Mouse (Mus musculus) CH12.LX (cell line): ENCODE results near the gene Elob. TPM values are rescaled to one million over a fixed set of nuclear protein-coding genes. Genes with fewer than 3 reads are reported as not detected.

Source experiments
- DNase-seq: peaks from one replicate; pipeline ENCODE4 v3.0.0-alpha.2; 2013; ENCODE audit errors: extremely low read depth
- H3K27ac ChIP-seq: 2 replicates; pipeline ENCODE4 v1.5.1; 2012; ENCODE audit warnings: low read depth, mild to moderate bottlenecking, control low read depth, moderate library complexity; ENCODE audit not compliant: insufficient read depth
- H3K27me3 ChIP-seq: replicated peaks from 2 replicates; pipeline ENCODE3; 2012; ENCODE audit warnings: inconsistent platforms
- H3K36me3 ChIP-seq, 2 experiments: replicated peaks in 1 of 2; 2 replicates each; pipeline versions ENCODE3 to v1.6.1; 2012; ENCODE audit warnings: inconsistent platforms in 1 of 2, low read length in 1 of 2, mild to moderate bottlenecking in 1 of 2, mixed read lengths in 1 of 2, moderate library complexity in 1 of 2; ENCODE audit not compliant: control insufficient read depth in 1 of 2, insufficient read depth in 1 of 2
- H3K4me1 ChIP-seq, 2 experiments: 2 replicates each; pipeline ENCODE4 v1.6.1; 2012; ENCODE audit warnings: inconsistent platforms in 1 of 2, moderate library complexity in 1 of 2; ENCODE audit not compliant: insufficient read depth in 2 of 2, control insufficient read depth in 1 of 2
- H3K4me2 ChIP-seq: 2 replicates; pipeline ENCODE4 v1.6.1; 2012; ENCODE audit warnings: low read depth, mild to moderate bottlenecking, control low read depth; ENCODE audit not compliant: poor library complexity, insufficient read depth, severe bottlenecking
- H3K4me3 ChIP-seq, 3 experiments: fragments of 150-350 bp in 1 of 3; sonication (generic) in 1 of 3; replicated peaks in 1 of 3; 2 replicates each; pipeline versions ENCODE3 to v1.5.1; 2011 to 2012; ENCODE audit warnings: low read depth in 2 of 3, low read length in 2 of 3, mild to moderate bottlenecking in 2 of 3, moderate library complexity in 2 of 3, control low read depth in 1 of 3, improper control_type of control experiment in 1 of 3, inconsistent platforms in 1 of 3, mixed read lengths in 1 of 3; ENCODE audit not compliant: poor library complexity in 1 of 3
- H3K79me2 ChIP-seq: replicated peaks from 2 replicates; pipeline ENCODE4 v1.6.1; 2012; ENCODE audit warnings: mild to moderate bottlenecking, moderate library complexity; ENCODE audit not compliant: control insufficient read depth, poor library complexity, insufficient read depth, severe bottlenecking; ENCODE audit errors: extremely low read depth
- H3K9ac ChIP-seq: 2 replicates; pipeline ENCODE4 v1.6.1; 2012; ENCODE audit warnings: low read depth, mild to moderate bottlenecking, control low read depth, moderate library complexity; ENCODE audit not compliant: insufficient read depth
- H3K9me3 ChIP-seq: replicated peaks from 2 replicates; pipeline ENCODE3; 2012; ENCODE audit warnings: low read length, inconsistent platforms, mixed read lengths
- CHD1 ChIP-seq: IDR thresholded peaks from 2 replicates; pipeline ENCODE4 v1.6.1; 2012; ENCODE audit warnings: low read depth, low read length, improper control_type of control experiment, inconsistent platforms
- CHD2 ChIP-seq: IDR thresholded peaks from 2 replicates; pipeline ENCODE4 v1.6.1; 2011; ENCODE audit warnings: low read length, improper control_type of control experiment
- CTCF ChIP-seq, 2 experiments: IDR thresholded peaks in 1 of 2; conservative IDR thresholded peaks in 1 of 2; 2 replicates each; pipeline ENCODE4 v1.5.1; 2011 to 2012; ENCODE audit warnings: low read depth in 2 of 2, low read length in 2 of 2, improper control_type of control experiment in 1 of 2, inconsistent platforms in 1 of 2, mild to moderate bottlenecking in 1 of 2, moderate library complexity in 1 of 2
- E2F4 ChIP-seq: IDR thresholded peaks from 2 replicates; pipeline ENCODE4 v1.6.1; 2011; ENCODE audit warnings: low read depth, low read length, improper control_type of control experiment; ENCODE audit not compliant: insufficient replicate concordance
- ELF1 ChIP-seq: IDR thresholded peaks from 2 replicates; pipeline ENCODE4 v1.6.1; 2014; ENCODE audit warnings: low read depth, mild to moderate bottlenecking, inconsistent platforms, low read length, improper control_type of control experiment
- IRF4 ChIP-seq: IDR thresholded peaks from 2 replicates; pipeline ENCODE4 v1.6.1; 2014; ENCODE audit warnings: low read depth, mild to moderate bottlenecking, inconsistent platforms, low read length, improper control_type of control experiment
- JUN ChIP-seq: IDR thresholded peaks from 2 replicates; pipeline ENCODE4 v1.6.1; 2011; ENCODE audit warnings: low read depth, mild to moderate bottlenecking, low read length, improper control_type of control experiment, moderate library complexity; ENCODE audit not compliant: insufficient read depth
- JUND ChIP-seq: conservative IDR thresholded peaks from 2 replicates; pipeline ENCODE4 v1.6.1; 2011; ENCODE audit warnings: low read depth, low read length, improper control_type of control experiment
- KAT2A ChIP-seq: IDR thresholded peaks from 2 replicates; pipeline ENCODE4 v1.6.1; 2012; ENCODE audit warnings: low read length, improper control_type of control experiment, inconsistent platforms; ENCODE audit not compliant: insufficient replicate concordance
- MAFK ChIP-seq: IDR thresholded peaks from 2 replicates; pipeline ENCODE4 v1.6.1; 2011; ENCODE audit warnings: low read length, improper control_type of control experiment; ENCODE audit not compliant: insufficient replicate concordance
- MAX ChIP-seq: IDR thresholded peaks from 2 replicates; pipeline ENCODE4 v1.6.1; 2011; ENCODE audit warnings: low read length, improper control_type of control experiment
- MXI1 ChIP-seq: IDR thresholded peaks from 2 replicates; pipeline ENCODE4 v1.6.1; 2011; ENCODE audit warnings: mild to moderate bottlenecking, low read depth, low read length, improper control_type of control experiment
- MYC ChIP-seq: IDR thresholded peaks from 2 replicates; pipeline ENCODE4 v1.6.1; 2011; ENCODE audit warnings: low read depth, mild to moderate bottlenecking, improper control_type of control experiment, low read length
- PAX5 ChIP-seq: IDR thresholded peaks from 2 replicates; pipeline ENCODE4 v1.6.1; 2012; ENCODE audit warnings: low read length, inconsistent platforms, mixed read lengths
- POLR2A ChIP-seq: IDR thresholded peaks from 2 replicates; pipeline ENCODE4 v1.6.1; 2011; ENCODE audit warnings: low read depth, mild to moderate bottlenecking, improper control_type of control experiment, low read length
- POLR2AphosphoS2 ChIP-seq: IDR thresholded peaks from 2 replicates; pipeline ENCODE4 v1.6.1; 2011; ENCODE audit warnings: low read depth, low read length, improper control_type of control experiment
- RAD21 ChIP-seq: IDR thresholded peaks from 2 replicates; pipeline ENCODE4 v1.6.1; 2011; ENCODE audit warnings: low read depth, mild to moderate bottlenecking, low read length, improper control_type of control experiment, moderate library complexity
- RCOR1 ChIP-seq: conservative IDR thresholded peaks from 2 replicates; pipeline ENCODE4 v1.6.1; 2012; ENCODE audit warnings: low read depth, mild to moderate bottlenecking, inconsistent platforms, low read length, improper control_type of control experiment
- SIN3A ChIP-seq: IDR thresholded peaks from 2 replicates; pipeline ENCODE4 v1.6.1; 2012; ENCODE audit warnings: low read length, improper control_type of control experiment, inconsistent platforms
- SMC3 ChIP-seq: IDR thresholded peaks from 2 replicates; pipeline ENCODE4 v1.6.1; 2011; ENCODE audit warnings: low read depth, low read length, improper control_type of control experiment
- UBTF ChIP-seq: IDR thresholded peaks from 2 replicates; pipeline ENCODE4 v1.6.1; 2012; ENCODE audit warnings: low read depth, mild to moderate bottlenecking, inconsistent platforms, low read length, improper control_type of control experiment, moderate library complexity
- USF1 ChIP-seq: IDR thresholded peaks from 2 replicates; pipeline ENCODE4 v1.6.1; 2014; ENCODE audit warnings: low read depth, mild to moderate bottlenecking, inconsistent platforms, low read length, improper control_type of control experiment
- USF2 ChIP-seq: conservative IDR thresholded peaks from 2 replicates; pipeline ENCODE4 v1.6.1; 2011; ENCODE audit warnings: low read depth, low read length, improper control_type of control experiment
- ZKSCAN1 ChIP-seq: IDR thresholded peaks from 2 replicates; pipeline ENCODE4 v1.6.1; 2012; ENCODE audit warnings: low read depth, inconsistent platforms, low read length, improper control_type of control experiment, borderline replicate concordance
- ZMIZ1 ChIP-seq: IDR thresholded peaks from 2 replicates; pipeline ENCODE4 v1.6.1; 2012; ENCODE audit warnings: low read depth, mild to moderate bottlenecking, inconsistent platforms, low read length, improper control_type of control experiment
- dilution Hi-C: fragments of 300-500 bp; cut with MboI; formaldehyde crosslinking; loops from 2 replicates; pipeline ENCODE4 v1.14.3; 2020; ENCODE audit warnings: low sequenced_read_pairs; ENCODE audit not compliant: extremely low pct_unique_long_range_greater_than_20kb, extremely low pct_ligation_motif_present
- in situ Hi-C: fragments of 300-500 bp; cut with MboI; formaldehyde crosslinking; loops from 3 replicates; pipeline ENCODE4 v1.14.3; 2019; ENCODE audit warnings: low sequenced_read_pairs, low pct_ligation_motif_present, low pct_unique_long_range_greater_than_20kb, mixed read lengths
- polyA plus RNA-seq: library from polyadenylated mRNA; unstranded; fragments of >175 nt; gene quantifications from 2 replicates; pipeline ENCODE4 v1.2.1, GENCODE M21; 2012; ENCODE audit warnings: low read depth; ENCODE audit not compliant: insufficient read length
- total RNA-seq, 2 experiments: library from RNA; depleted of rRNA; stranded (reverse); fragments of 300-350 nt in 1 of 2; fragments of >200 nt in 1 of 2; gene quantifications; 2 replicates each; pipeline ENCODE4 v1.2.3; 2012 to 2014

Gene Elob
- total and polyA plus RNA-seq, 3 experiments, result 306 to 534 (median 386) TPM

- peaks cover 82% of the 10 kb centered on the region for H3K79me2 ChIP-seq
- H3K36me3 ChIP-seq, result peaks cover 36 to 55% of the 10 kb centered on the region in 2 experiments
- peak overlapping the region; percentile 88 for H3K9ac ChIP-seq
- H3K4me2 ChIP-seq, result peak overlapping the region; percentile 87
- peaks cover 0 to 15% of the 10 kb centered on the region in 2 experiments; a peak in 2 of 4 replicates for H3K4me1 ChIP-seq
- TF ChIP-seq RCOR1 (no peak), CTCF (conservative IDR thresholded peaks at IDR 0.05 in 1 of 2, IDR thresholded peaks at IDR 0.05 in 1 of 2; ENCODE audit: low read depth in 2 of 2, low read length in 2 of 2) (peak in 1 of 2 experiments; percentile 66; a peak in 2 of 4 replicates), UBTF (peak; percentile 88), SMC3 (peak; percentile 52), SIN3A (peak; percentile 23; the same call in 1 of the 2 replicates), MXI1 (peak; percentile 41; the same call in 1 of the 2 replicates), RAD21 (peak; percentile 29), MAX (peak; percentile 40; the same call in 1 of the 2 replicates), MYC (no peak), POLR2A (0 out of 2 replicates have a peak, but pooled peaks have one; percentile 19), JUND (no peak)
- TF ChIP-seq, all 38 proteins: peak for 8
- H3K27me3 ChIP-seq, result no peaks in the 10 kb centered on the region
- H3K27ac ChIP-seq, result peak overlapping the region; percentile 6; the same call in 1 of the 2 replicates
- peak overlapping the region; percentile 84 to 95 (median 85) for H3K4me3 ChIP-seq
- in situ Hi-C loops (loop anchor here (5.0 kb wide), 1 partner anchor 35 kb away; the partner anchor contains the start of gene Flywch1), dilution Hi-C loops (no loop called here)
- no peaks in the 10 kb centered on the region for H3K9me3 ChIP-seq
- DNase-seq, result peak; percentile 49
Measured at GRCm38 (mm10) chr17:23806867-23807266, 22.1 kb downstream of the Elob start.

GRCm38 (mm10) chr17:23804426-23805085 is 24.4 kb downstream of the Elob start:
- Histone ChIP-seq H3K4me3 (peak overlapping the region; percentile 84 to 95 (median 85)), H3K27ac (peak overlapping the region; percentile 94; the same call in 1 of the 2 replicates), H3K27me3 (no peaks in the 10 kb centered on the region), H3K9me3 (no peaks in the 10 kb centered on the region), H3K9ac (peak overlapping the region; percentile 88), H3K36me3 (peaks cover 19 to 32% of the 10 kb centered on the region in 2 experiments), H3K4me2 (peak overlapping the region; percentile 87), H3K4me1 (peaks cover 0 to 20% of the 10 kb centered on the region in 2 experiments; a peak in 2 of 4 replicates), H3K79me2 (peaks cover 62% of the 10 kb centered on the region)
- in situ Hi-C loops (loop anchor here (5.0 kb wide), 1 partner anchor 32 kb away; the partner anchor contains the start of gene Flywch1), dilution Hi-C loops (no loop called here)
- DNase-seq, result peak; percentile 45
- no peak for TF ChIP-seq MAX
- 0 out of 2 replicates have a peak, but pooled peaks have one; percentile 26 for TF ChIP-seq MAFK
- peak; percentile 78 for TF ChIP-seq MXI1
- no peak for TF ChIP-seq ZKSCAN1
- TF ChIP-seq CHD1, result no peak
- no peak for TF ChIP-seq USF2
- no peak for TF ChIP-seq RAD21
- peak; percentile 62; the same call in 1 of the 2 replicates for TF ChIP-seq SIN3A
- TF ChIP-seq PAX5, result no peak
- TF ChIP-seq ELF1, result peak; percentile 68
- no peak for TF ChIP-seq JUN
- no peak for TF ChIP-seq ZMIZ1
- no peak for TF ChIP-seq USF1
- no peak for TF ChIP-seq KAT2A
- no peak for TF ChIP-seq E2F4
- no peak for TF ChIP-seq IRF4
- TF ChIP-seq POLR2AphosphoS2, result 0 out of 2 replicates have a peak, but pooled peaks have one; percentile 15
- TF ChIP-seq CHD2, result no peak
